Mouse (Mus musculus): ENCODE measurements around the gene Cchcr1.

DNA sequence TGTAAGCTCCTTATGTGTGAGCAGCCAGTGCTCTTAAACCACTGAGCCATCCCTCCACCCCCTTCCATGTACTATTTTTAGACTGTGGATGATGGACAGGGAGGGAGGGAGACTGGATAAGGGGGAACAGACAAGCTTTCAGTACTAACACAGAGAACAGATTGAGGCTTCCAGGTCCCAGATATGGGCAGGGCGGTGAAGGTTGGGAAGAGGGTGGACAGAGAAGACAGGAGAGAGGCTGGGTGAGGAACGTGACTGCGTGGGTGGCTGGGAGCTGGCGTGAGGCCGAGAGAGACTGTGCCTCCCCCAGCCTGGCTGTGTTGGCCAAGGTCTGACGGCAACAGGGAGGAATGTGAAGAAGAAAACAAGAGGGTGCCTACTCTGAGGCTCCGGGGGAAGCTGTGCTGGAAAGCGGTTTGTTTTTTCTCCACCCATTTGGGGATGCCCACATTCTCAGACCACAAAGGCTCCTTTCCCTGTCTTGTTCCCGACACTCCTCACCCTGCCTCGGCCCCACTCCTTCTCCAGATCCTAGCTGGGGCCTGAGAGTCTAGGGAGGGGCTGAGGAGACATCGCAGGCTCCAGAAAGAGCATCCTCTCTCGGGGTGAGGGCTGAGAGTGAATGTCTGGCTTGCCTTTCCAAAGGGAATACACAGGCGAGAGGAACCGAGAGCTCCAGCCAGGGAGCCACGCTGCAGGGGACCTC lies 32.7 kb downstream of the Cchcr1 start:
- TF ChIP-seq CTCF (IDR thresholded peaks at IDR 0.05; ENCODE audit: control insufficient read depth, insufficient read depth, low read length): no peak
- no peak for TF ChIP-seq POLR2A (IDR thresholded peaks at IDR 0.05; ENCODE audit: borderline replicate concordance, control insufficient read depth, low read depth, low read length)

All from bone marrow, adult 2 months (tissue).